Mouse (Mus musculus): Measurements from ENCODE around the gene Sptssa.
"Not testable (repeated sequence)": the region's sequence is repeated elsewhere in the genome, so short reads cannot be mapped to it uniquely, and the experiment has no call there.

Gene Sptssa

GRCm38 (mm10) chr12:54656396-54657171 lies at the start of gene Sptssa:
Gene Sptssa (minus strand): TSS chr12:54656573.
- DNase-seq (ENCODE audit: low read depth, low spot score): peak; percentile 95

GRCm38 (mm10) chr12:54699394-54699793 lies 43.0 kb upstream of the Sptssa start:
- no peak for DNase-seq (ENCODE audit: low read depth, low spot score)

GRCm38 (mm10) chr12:54697791-54698250 lies 41.4 kb upstream of the Sptssa start:
- no peak for DNase-seq (ENCODE audit: low read depth, low spot score)

GRCm38 (mm10) chr12:54697003-54697597 lies 40.7 kb upstream of the Sptssa start:
- peak; percentile 58 for DNase-seq (ENCODE audit: low read depth, low spot score)

GRCm38 (mm10) chr12:54696242-54697002 lies 40.0 kb upstream of the Sptssa start:
- peak; percentile 97 for DNase-seq (ENCODE audit: low read depth, low spot score)

GRCm38 (mm10) chr12:54695511-54696241 lies 39.3 kb upstream of the Sptssa start, which contains the start of gene Eapp:
Gene Eapp (minus strand): TSS chr12:54695897.
- peak; percentile 95 for DNase-seq (ENCODE audit: low read depth, low spot score)

GRCm38 (mm10) chr12:54694847-54695510 lies 38.6 kb upstream of the Sptssa start:
- DNase-seq (ENCODE audit: low read depth, low spot score): no peak

GRCm38 (mm10) chr12:54689082-54689481 lies 32.7 kb upstream of the Sptssa start:
- no peak for DNase-seq (ENCODE audit: low read depth, low spot score)

- peak; percentile 27 for DNase-seq (ENCODE audit: low read depth, low spot score)
These were observed 26.8 kb upstream of the Sptssa start for GRCm38 (mm10) chr12:54683182-54683581.

GRCm38 (mm10) chr12:54676709-54677108 lies 20.3 kb upstream of the Sptssa start:
- no peak for DNase-seq (ENCODE audit: low read depth, low spot score)

- no peak for DNase-seq (ENCODE audit: low read depth, low spot score)
These were observed 19.0 kb upstream of the Sptssa start for GRCm38 (mm10) chr12:54675396-54675795.

- no peak for DNase-seq (ENCODE audit: low read depth, low spot score)
These were observed 14.9 kb upstream of the Sptssa start for GRCm38 (mm10) chr12:54671262-54671661.

- DNase-seq (ENCODE audit: low read depth, low spot score): no peak
These were observed 11.8 kb upstream of the Sptssa start for GRCm38 (mm10) chr12:54668141-54668540.

- no peak for DNase-seq (ENCODE audit: low read depth, low spot score)
These were observed 9.2 kb upstream of the Sptssa start for GRCm38 (mm10) chr12:54665526-54665925.

- not testable (repeated sequence) for DNase-seq (ENCODE audit: low read depth, low spot score)
These were observed 5.1 kb upstream of the Sptssa start for GRCm38 (mm10) chr12:54661470-54661869.

GRCm38 (mm10) chr12:54659901-54660300 lies 3.5 kb upstream of the Sptssa start:
- DNase-seq (ENCODE audit: low read depth, low spot score): no peak

- DNase-seq (ENCODE audit: low read depth, low spot score): no peak
These were observed 2.2 kb upstream of the Sptssa start for GRCm38 (mm10) chr12:54658425-54659092.

- DNase-seq (ENCODE audit: low read depth, low spot score): no peak
These were observed 1.6 kb upstream of the Sptssa start for GRCm38 (mm10) chr12:54657951-54658350.

GRCm38 (mm10) chr12:54657226-54657625 lies 853 bp upstream of the Sptssa start:
- no peak for DNase-seq (ENCODE audit: low read depth, low spot score)

GRCm38 (mm10) chr12:54656039-54656395 lies 356 bp downstream of the Sptssa start:
- no peak for DNase-seq (ENCODE audit: low read depth, low spot score)

All from mesoderm, embryonic 11.5 days (tissue).